Mouse (Mus musculus): ENCODE results near the gene Ppif. TPM values are rescaled to one million over a fixed set of nuclear protein-coding genes. Genes with fewer than 3 reads are reported as not detected.

Gene Ppif
- polyA plus RNA-seq, 1 experiment from 2014 or later, result 33.3 TPM

- H3K4me3 ChIP-seq (ENCODE audit: low read depth, low read length), result no peak overlapping the region
- H3K9me3 ChIP-seq (ENCODE audit: control insufficient read depth, low read length), result no peaks in the 10 kb centered on the region
- no peak for DNase-seq (ENCODE audit: low spot score)
- H3K36me3 ChIP-seq (ENCODE audit: control insufficient read depth, insufficient read depth, low read length), result no peaks in the 10 kb centered on the region
- H3K27ac ChIP-seq (ENCODE audit: low read depth, low read length), result no peak overlapping the region
- ATAC-seq (ENCODE audit: low FRiP score), result no peak
- no peaks in the 10 kb centered on the region for H3K4me1 ChIP-seq (replicated peaks; ENCODE audit: control insufficient read depth, insufficient read depth, low read length)
- no peak overlapping the region for H3K9ac ChIP-seq (ENCODE audit: low read depth, low read length)
- WGBS, result 82% methylated on average over 21 of the region's 21 CpGs
- H3K27me3 ChIP-seq (ENCODE audit: control insufficient read depth, insufficient read depth, low read length), result no peaks in the 10 kb centered on the region
- H3K4me2 ChIP-seq (replicated peaks; ENCODE audit: low read depth, low read length), result no peak overlapping the region
Observed at GRCm38 (mm10) chr14:25746971-25747945, 53.3 kb downstream of the Ppif start.

- Histone ChIP-seq H3K4me2 (replicated peaks; ENCODE audit: low read depth, low read length) (no peak overlapping the region), H3K4me3 (ENCODE audit: low read depth, low read length) (no peak overlapping the region), H3K9me3 (ENCODE audit: control insufficient read depth, low read length) (no peaks in the 10 kb centered on the region), H3K4me1 (replicated peaks; ENCODE audit: control insufficient read depth, insufficient read depth, low read length) (no peaks in the 10 kb centered on the region), H3K9ac (ENCODE audit: low read depth, low read length) (no peak overlapping the region), H3K36me3 (ENCODE audit: control insufficient read depth, insufficient read depth, low read length) (no peaks in the 10 kb centered on the region), H3K27ac (ENCODE audit: low read depth, low read length) (no peak overlapping the region), H3K27me3 (ENCODE audit: control insufficient read depth, insufficient read depth, low read length) (no peaks in the 10 kb centered on the region)
- no peak for DNase-seq (ENCODE audit: low spot score)
- 74% methylated on average over 7 of the region's 7 CpGs for WGBS
- ATAC-seq (ENCODE audit: low FRiP score), result no peak
Observed at GRCm38 (mm10) chr14:25747996-25748756, 54.2 kb downstream of the Ppif start.

DNA sequence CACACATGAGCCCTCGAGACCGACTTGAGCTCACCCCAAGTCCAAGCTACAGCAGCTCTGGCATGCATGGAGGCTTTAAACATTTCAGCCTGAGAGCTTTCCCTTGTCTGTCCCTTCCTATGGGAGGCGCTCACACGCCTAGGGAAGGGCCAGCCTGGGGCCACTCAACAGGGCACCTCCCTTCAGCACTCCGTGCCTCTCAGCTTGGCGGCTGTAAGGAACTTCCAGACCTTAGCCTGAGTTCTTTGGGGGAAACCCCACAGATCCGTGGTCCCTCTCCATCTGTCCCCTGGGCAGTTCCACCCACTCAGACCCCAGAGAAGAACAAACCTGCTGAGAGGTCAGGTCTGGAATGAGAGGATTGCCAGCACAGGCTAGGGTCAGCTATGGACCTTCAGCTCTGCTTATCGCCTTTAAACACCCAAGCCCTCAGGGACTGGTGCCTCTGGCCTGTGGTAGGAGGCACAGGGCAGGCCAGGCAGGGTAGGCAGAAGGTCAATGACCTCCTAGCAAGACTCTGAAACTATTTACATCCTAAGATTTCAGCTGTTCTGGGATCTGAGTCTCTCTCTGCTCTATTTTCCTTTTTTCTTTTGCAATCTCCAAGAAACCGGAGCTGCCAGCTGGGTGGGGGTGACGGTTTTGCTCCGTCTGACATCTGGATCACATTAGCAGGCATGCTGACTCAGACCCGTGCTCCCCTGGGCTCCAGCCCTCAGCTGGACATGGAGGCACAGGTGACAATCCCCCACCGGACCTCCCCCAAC lies 55.4 kb downstream of the Ppif start:
- WGBS, result 49% methylated on average over 13 of the region's 13 CpGs
- H3K36me3 ChIP-seq (ENCODE audit: control insufficient read depth, insufficient read depth, low read length), result no peaks in the 10 kb centered on the region
- H3K27me3 ChIP-seq (ENCODE audit: control insufficient read depth, insufficient read depth, low read length), result no peaks in the 10 kb centered on the region
- H3K27ac ChIP-seq (ENCODE audit: low read depth, low read length), result no peak overlapping the region
- no peak overlapping the region for H3K4me3 ChIP-seq (ENCODE audit: low read depth, low read length)
- DNase-seq (ENCODE audit: low spot score) (no peak), ATAC-seq (ENCODE audit: low FRiP score) (no peak)
- no peak overlapping the region for H3K4me2 ChIP-seq (replicated peaks; ENCODE audit: low read depth, low read length)
- H3K9ac ChIP-seq (ENCODE audit: low read depth, low read length), result no peak overlapping the region
- H3K9me3 ChIP-seq (ENCODE audit: control insufficient read depth, low read length), result no peaks in the 10 kb centered on the region
- no peaks in the 10 kb centered on the region for H3K4me1 ChIP-seq (replicated peaks; ENCODE audit: control insufficient read depth, insufficient read depth, low read length)

Other genes starting within 250 kb of the Ppif start
- gene Zmiz1, start 235.0 kb upstream of the Ppif start, polyA plus RNA-seq (2014; fragmentation: Nextera tagmentation; extraction: Ambion mirVana), result 47.5 and 57.0 TPM in 2 replicates
- 13.4 and 14.3 TPM in 2 replicates for gene Zcchc24, start 74.9 kb downstream of the Ppif start, polyA plus RNA-seq (2014; fragmentation: Nextera tagmentation; extraction: Ambion mirVana)
- gene Anxa11, start 148.0 kb downstream of the Ppif start, polyA plus RNA-seq (2014; fragmentation: Nextera tagmentation; extraction: Ambion mirVana), result 4.3 and 5.5 TPM in 2 replicates
- 0.11 TPM in 1 of 2 replicates, not detected in the other for gene Plac9a, start 208.9 kb downstream of the Ppif start, polyA plus RNA-seq (2014; fragmentation: Nextera tagmentation; extraction: Ambion mirVana)
- gene Tmem254a, start 233.5 kb downstream of the Ppif start, polyA plus RNA-seq (2014; fragmentation: Nextera tagmentation; extraction: Ambion mirVana), result 3.3 and 3.6 TPM in 2 replicates
- not detected in 2 replicates for gene Cphx1, start 244.2 kb downstream of the Ppif start, polyA plus RNA-seq (2014; fragmentation: Nextera tagmentation; extraction: Ambion mirVana)